Mouse (Mus musculus): ENCODE measurements around the gene Cblb.

Gene Cblb

DNA sequence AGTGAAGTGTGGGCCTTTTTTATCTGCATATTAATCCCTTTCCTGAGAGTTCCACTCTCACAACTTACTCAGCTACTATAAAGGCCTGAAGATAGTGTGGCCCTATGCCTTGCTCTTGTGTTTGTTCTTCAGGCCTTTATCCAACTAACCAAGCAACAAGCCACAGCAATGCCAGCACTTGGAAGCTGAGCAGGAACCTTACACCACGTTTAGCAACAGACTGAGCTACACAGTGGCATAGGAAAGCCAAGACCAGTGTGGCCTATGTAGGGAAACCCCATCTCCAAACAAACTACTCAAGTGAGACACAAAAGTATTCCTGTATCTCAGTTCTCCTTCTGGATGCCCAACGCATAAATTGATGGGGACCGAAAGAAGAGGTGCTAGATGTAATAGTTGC is 163.8 kb downstream of the Cblb start:
- DNase-seq (ENCODE audit: low spot score in 2 of 2), result no peak

DNA sequence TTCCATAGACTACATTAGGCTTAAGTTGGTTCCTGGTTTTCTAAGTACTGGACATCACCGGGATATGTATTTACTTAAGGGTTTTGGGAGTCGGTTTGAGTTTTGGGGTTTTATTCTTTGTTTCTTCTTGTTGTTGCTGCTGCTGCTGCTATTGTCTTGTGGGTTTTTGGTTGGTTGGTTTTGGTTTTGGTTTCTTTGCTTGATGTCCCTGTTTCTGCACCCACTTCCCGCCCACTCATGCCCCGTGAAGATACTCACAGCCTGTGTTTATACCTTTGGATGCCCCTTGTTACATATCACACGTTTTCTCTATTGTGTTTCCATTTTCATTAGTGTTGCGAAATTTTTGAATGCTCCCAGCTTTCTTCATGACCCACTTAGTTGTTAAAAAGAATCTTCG is 169.1 kb downstream of the Cblb start:
- DNase-seq (ENCODE audit: low spot score in 2 of 2), result no peak

GRCm38 (mm10) chr16:52210844-52211606 is 180.0 kb downstream of the Cblb start:
- DNase-seq (ENCODE audit: low spot score in 2 of 2), result no peak

DNA sequence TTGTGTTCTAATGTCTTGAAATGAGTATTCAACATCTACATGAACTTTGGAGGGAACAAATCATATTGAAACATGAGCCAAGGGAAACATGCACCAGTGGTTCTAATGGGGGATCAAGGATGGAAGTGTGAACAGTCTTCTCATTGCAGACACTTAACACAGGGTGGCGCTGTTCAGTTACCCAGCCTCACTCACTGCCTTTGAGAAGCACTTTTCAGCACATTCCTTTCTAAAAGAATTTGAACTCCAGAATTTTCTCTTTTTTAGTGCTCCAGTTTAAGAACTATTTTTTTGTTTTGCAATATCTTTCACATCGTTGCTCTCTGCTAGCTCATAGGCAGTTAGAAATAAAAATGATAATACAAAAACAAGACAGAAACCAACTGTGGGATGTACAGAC is 188.0 kb downstream of the Cblb start:
- DNase-seq (ENCODE audit: low spot score in 2 of 2), result peak in 1 of 2 experiments; percentile 42

GRCm38 (mm10) chr16:52222896-52223295 is 191.9 kb downstream of the Cblb start:
- DNase-seq (ENCODE audit: low spot score in 2 of 2), result no peak

DNA sequence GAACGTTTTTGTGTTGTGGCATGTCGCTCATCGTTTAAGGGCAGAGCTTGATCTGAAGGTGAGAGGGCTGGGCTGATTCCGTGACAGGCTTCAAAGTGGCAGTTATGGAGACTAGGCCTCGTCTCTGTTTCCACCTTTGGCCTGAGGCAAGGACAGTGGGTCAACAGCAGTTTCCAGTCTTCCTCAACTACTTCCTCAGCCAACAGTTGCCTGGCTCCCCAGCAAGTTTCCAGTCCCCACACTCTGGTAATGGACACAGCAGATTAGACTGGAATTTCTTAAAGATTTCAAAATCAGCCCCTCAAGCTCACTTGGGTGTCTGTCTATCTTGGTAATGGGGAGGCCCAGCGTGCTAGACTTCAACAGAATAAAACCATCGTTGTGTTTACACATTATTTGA is 198.4 kb downstream of the Cblb start:
- no peak for DNase-seq (ENCODE audit: low spot score in 2 of 2)

GRCm38 (mm10) chr16:52229930-52230329 is 198.9 kb downstream of the Cblb start:
- DNase-seq (ENCODE audit: low spot score in 2 of 2), result peak in 1 of 2 experiments; percentile 66

GRCm38 (mm10) chr16:52242144-52242543 is 211.1 kb downstream of the Cblb start:
- DNase-seq (ENCODE audit: low spot score in 2 of 2), result no peak

- no peak for DNase-seq (ENCODE audit: low spot score in 2 of 2)
These were observed 212.5 kb downstream of the Cblb start for GRCm38 (mm10) chr16:52243421-52243973.

DNA sequence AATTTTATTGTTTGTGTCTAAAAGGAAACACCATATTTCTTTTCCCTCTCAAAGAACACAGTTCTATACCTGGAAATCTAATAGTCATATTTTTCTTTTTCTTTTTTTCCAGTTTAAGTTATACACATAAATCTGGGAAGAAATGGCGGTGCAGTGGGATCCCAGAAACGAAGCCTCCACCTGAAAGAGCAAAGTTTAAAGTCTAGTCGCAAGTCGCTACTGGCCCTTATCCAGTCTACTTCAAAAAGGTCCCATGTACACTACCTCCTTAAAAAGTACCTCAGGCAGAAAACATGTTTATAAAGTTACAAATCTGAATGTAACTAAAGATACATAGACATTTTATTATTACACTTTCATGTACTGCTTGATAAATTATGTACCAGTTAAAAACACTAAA is 219.2 kb downstream of the Cblb start:
- no peak for DNase-seq (ENCODE audit: low spot score in 2 of 2)

DNA sequence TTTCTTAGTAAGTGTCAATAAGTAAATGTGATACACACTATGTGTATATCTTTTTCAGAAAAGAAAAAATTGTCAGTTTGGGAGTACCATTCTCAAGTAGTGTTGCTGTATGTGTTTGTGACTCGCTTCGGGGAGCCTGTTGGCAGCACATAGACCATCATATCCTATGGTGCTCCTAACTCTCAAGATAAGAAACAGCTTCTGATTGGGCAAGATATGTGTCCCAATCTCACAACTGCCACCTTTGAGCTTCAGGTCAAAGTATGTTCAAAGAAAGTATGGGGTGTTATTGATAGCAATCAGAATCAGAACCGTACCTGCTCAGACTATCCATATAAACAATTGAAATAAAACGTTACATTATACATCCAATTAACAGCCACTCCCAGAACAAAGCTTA is 219.9 kb downstream of the Cblb start:
- no peak for DNase-seq (ENCODE audit: low spot score in 2 of 2)
